Mouse (Mus musculus) embryonic facial prominence, embryonic 11.5 days (tissue): ENCODE data around the gene Ube2ql1. TPM values are rescaled to one million over a fixed set of nuclear protein-coding genes. Genes with fewer than 3 reads are reported as not detected.

Source experiments
- ATAC-seq: fragments of 200-750 bp; cut with Nextera tagmentation; replicated peaks from 2 replicates; pipeline ENCODE4 v1.8.0; 2017; ENCODE audit warnings: low read depth; ENCODE audit not compliant: insufficient number of reproducible peaks, low FRiP score, low TSS enrichment
- DNase-seq: peaks from one replicate; pipeline ENCODE4 v3.0.0-alpha.2; 2015; ENCODE audit warnings: low spot score
- H3K27ac ChIP-seq: fragments of 300-500 bp; sonication (generic); replicated peaks from 2 replicates; pipeline ENCODE4 v1.5.1; 2014; ENCODE audit warnings: mild to moderate bottlenecking, low read depth, low read length, control low read depth
- H3K27me3 ChIP-seq: fragments of 300-500 bp; sonication (generic); 2 replicates; pipeline ENCODE4 v1.6.1; 2014; ENCODE audit warnings: mild to moderate bottlenecking, low read length, moderate library complexity, mixed read lengths; ENCODE audit not compliant: control insufficient read depth, insufficient read depth
- H3K36me3 ChIP-seq: fragments of 300-500 bp; sonication (generic); replicated peaks from 2 replicates; pipeline ENCODE4 v1.6.1; 2014; ENCODE audit warnings: low read depth, mild to moderate bottlenecking, low read length, moderate library complexity, mixed read lengths; ENCODE audit not compliant: control insufficient read depth, insufficient read depth
- H3K4me1 ChIP-seq: fragments of 300-500 bp; sonication (generic); 2 replicates; pipeline ENCODE4 v1.6.1; 2014; ENCODE audit warnings: low read length, mixed read lengths; ENCODE audit not compliant: control insufficient read depth, insufficient read depth
- H3K4me2 ChIP-seq: fragments of 300-500 bp; sonication (generic); 2 replicates; pipeline ENCODE4 v1.6.1; 2014; ENCODE audit warnings: low read depth, mild to moderate bottlenecking, control low read depth, low read length, moderate library complexity
- H3K4me3 ChIP-seq: fragments of 300-500 bp; sonication (generic); 2 replicates; pipeline ENCODE4 v1.5.1; 2014; ENCODE audit warnings: low read depth, low read length, control low read depth
- H3K9ac ChIP-seq: fragments of 300-500 bp; sonication (generic); replicated peaks from 2 replicates; pipeline ENCODE4 v1.6.1; 2014; ENCODE audit warnings: mild to moderate bottlenecking, control low read depth, low read length
- H3K9me3 ChIP-seq: fragments of 300-500 bp; sonication (generic); replicated peaks from 2 replicates; pipeline ENCODE4 v1.6.1; 2016; ENCODE audit warnings: mild to moderate bottlenecking, low read length, inconsistent platforms, mixed read lengths; ENCODE audit not compliant: control insufficient read depth
- WGBS: fragments of 180-500 bp; shearing (Covaris S2); extraction: QIAGEN DNeasy Blood & Tissue Kit; methylation state at CpG from one replicate; pipeline ENCODE4 v1.1.7; 2014; 5-methylcytosine and 5-hydroxymethylcytosine counted together
- polyA plus RNA-seq: library from polyadenylated mRNA; unstranded; fragments of >200 nt; fragmentation: Nextera tagmentation; extraction: Ambion mirVana; gene quantifications from 2 replicates; pipeline ENCODE4 v1.2.1, GENCODE M21; 2014

Gene Ube2ql1
- polyA plus RNA-seq, 1 experiment from 2014 or later: 3.2 TPM

DNA sequence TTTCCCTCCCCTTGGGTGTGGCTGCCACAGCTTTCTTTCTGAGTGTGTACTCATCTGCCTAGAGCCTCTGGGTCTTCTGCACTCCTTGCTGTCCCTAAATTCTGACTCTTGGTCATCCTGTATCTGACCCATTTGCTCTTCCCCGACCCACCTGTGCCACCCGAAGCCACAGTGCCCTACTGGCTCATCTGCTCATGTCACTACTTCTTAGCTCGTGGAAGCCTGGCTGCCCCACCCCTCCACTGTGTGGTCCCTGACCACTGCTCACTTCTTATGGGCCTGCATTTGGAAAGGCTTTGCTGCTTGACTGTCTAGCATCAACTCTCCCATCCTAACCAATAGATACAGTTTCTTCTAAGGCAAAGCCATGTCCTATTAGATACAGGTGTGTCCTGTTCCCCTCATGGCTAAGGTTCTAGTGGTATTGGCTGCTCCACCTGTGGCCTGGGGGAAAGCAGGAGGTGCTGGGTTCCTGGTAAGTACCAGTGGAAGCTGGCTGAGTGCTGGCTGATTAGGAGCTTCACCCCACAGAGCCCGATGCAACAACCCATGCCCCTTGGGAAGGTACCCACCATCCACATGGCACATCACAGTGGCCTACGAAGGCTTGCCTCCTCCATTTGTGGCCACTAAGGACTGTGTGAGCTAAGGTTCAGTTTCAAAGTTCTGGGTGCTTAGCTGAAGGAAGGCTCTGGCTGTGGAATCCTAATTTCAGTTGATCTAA, 66.3 kb downstream of the Ube2ql1 start:
- Histone ChIP-seq H3K9me3 (no peaks in the 10 kb centered on the region), H3K4me2 (no peak overlapping the region), H3K4me1 (no peaks in the 10 kb centered on the region), H3K4me3 (no peak overlapping the region), H3K9ac (no peak overlapping the region), H3K36me3 (no peaks in the 10 kb centered on the region), H3K27me3 (no peaks in the 10 kb centered on the region), H3K27ac (no peak overlapping the region)
- DNase-seq (no peak), ATAC-seq (no peak)
- 87% methylated on average over 5 of the region's 5 CpGs for WGBS

GRCm38 (mm10) chr13:69672565-69672964, 67.1 kb downstream of the Ube2ql1 start:
- H3K9me3 ChIP-seq: no peaks in the 10 kb centered on the region
- ATAC-seq (no peak), DNase-seq (no peak)
- no peak overlapping the region for H3K4me3 ChIP-seq
- no peak overlapping the region for H3K27ac ChIP-seq
- H3K9ac ChIP-seq: no peak overlapping the region
- H3K27me3 ChIP-seq: no peaks in the 10 kb centered on the region
- no peaks in the 10 kb centered on the region for H3K4me1 ChIP-seq
- H3K36me3 ChIP-seq: no peaks in the 10 kb centered on the region
- 87% methylated on average over 10 of the region's 10 CpGs for WGBS
- H3K4me2 ChIP-seq: no peak overlapping the region

DNA sequence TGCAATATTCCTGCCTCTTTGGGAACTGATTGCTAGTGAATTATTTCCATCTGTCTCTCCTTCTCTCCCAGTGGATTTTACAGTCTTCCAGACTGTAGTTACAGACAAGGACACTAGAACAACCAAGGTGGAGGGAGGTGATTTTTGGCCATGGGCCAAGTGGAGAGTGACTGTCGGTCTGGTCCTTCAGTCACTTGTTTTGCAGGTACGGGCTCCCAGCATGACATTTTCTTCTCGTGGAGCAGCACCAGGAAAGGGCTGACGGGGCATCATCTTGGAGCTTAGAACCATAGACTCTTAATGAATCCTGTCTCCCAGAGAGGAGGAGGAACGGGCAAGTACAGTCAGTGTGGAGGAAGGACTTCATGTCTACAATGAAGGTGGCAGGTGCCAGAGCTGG, 67.6 kb downstream of the Ube2ql1 start:
- DNase-seq (no peak), ATAC-seq (no peak)
- Histone ChIP-seq H3K27ac (no peak overlapping the region), H3K36me3 (no peaks in the 10 kb centered on the region), H3K9ac (no peak overlapping the region), H3K4me1 (no peaks in the 10 kb centered on the region), H3K4me3 (no peak overlapping the region), H3K27me3 (no peaks in the 10 kb centered on the region), H3K9me3 (no peaks in the 10 kb centered on the region), H3K4me2 (no peak overlapping the region)
- 85% methylated on average over 5 of the region's 5 CpGs for WGBS

- DNase-seq (no peak), ATAC-seq (no peak)
- Histone ChIP-seq H3K4me3 (no peak overlapping the region), H3K9me3 (no peaks in the 10 kb centered on the region), H3K36me3 (no peaks in the 10 kb centered on the region), H3K4me2 (no peak overlapping the region), H3K27me3 (no peaks in the 10 kb centered on the region), H3K27ac (no peak overlapping the region), H3K9ac (no peak overlapping the region), H3K4me1 (no peaks in the 10 kb centered on the region)
- WGBS: 83% methylated on average over 3 of the region's 3 CpGs
These were observed 85.2 kb downstream of the Ube2ql1 start for GRCm38 (mm10) chr13:69654508-69654907.

Other genes with a start within 250 kb of the Ube2ql1 start
- gene Nsun2, start 206.1 kb downstream of the Ube2ql1 start, polyA plus RNA-seq: 152 and 159 TPM in 2 replicates
- 6.6 and 7.1 TPM in 2 replicates for gene Tent4a, start 205.3 kb downstream of the Ube2ql1 start, polyA plus RNA-seq
- 20.8 and 21.5 TPM in 2 replicates for gene Srd5a1, start 128.4 kb downstream of the Ube2ql1 start, polyA plus RNA-seq
- gene Med10, start 62.5 kb upstream of the Ube2ql1 start, polyA plus RNA-seq: 177 and 186 TPM in 2 replicates